Mouse (Mus musculus) adrenal gland, postnatal 36 days (tissue): ENCODE measurements around the gene Bach1. TPM values are rescaled to one million over a fixed set of nuclear protein-coding genes. Genes with fewer than 3 reads are reported as not detected.
"Not testable (repeated sequence)": the region's sequence is repeated elsewhere in the genome, so short reads cannot be mapped to it uniquely, and the experiment has no call there.

Experiments
- DNase-seq, 2 experiments: peaks; one replicate each; pipeline ENCODE4 v3.0.0; 2021; ENCODE audit warnings: mixed read lengths in 1 of 2
- total RNA-seq, 2 experiments: library from RNA; stranded (reverse); gene quantifications; 2 replicates each; pipeline ENCODE4 v1.2.3; 2021

Gene Bach1
- total RNA-seq, 2 experiments from 2014 or later = 18.6 to 31.2 TPM

- no peak for DNase-seq
These were observed 17.7 kb upstream of the Bach1 start for GRCm38 (mm10) chr16:87680912-87681634.

- no peak for DNase-seq
These were observed 16.9 kb upstream of the Bach1 start for GRCm38 (mm10) chr16:87681848-87682247.

GRCm38 (mm10) chr16:87686458-87686857 lies 12.3 kb upstream of the Bach1 start:
- DNase-seq = no peak

- no peak for DNase-seq
These were observed 11.4 kb upstream of the Bach1 start for GRCm38 (mm10) chr16:87687346-87687745.

- not testable (repeated sequence) for DNase-seq
These were observed 10.4 kb upstream of the Bach1 start for GRCm38 (mm10) chr16:87688328-87688727.

- DNase-seq = peak in 1 of 2 experiments; percentile 34
These were observed 9.9 kb upstream of the Bach1 start for GRCm38 (mm10) chr16:87688823-87689222.

GRCm38 (mm10) chr16:87689225-87689624 lies 9.5 kb upstream of the Bach1 start:
- DNase-seq = no peak

GRCm38 (mm10) chr16:87690506-87690905 lies 8.2 kb upstream of the Bach1 start:
- DNase-seq = no peak

- DNase-seq = no peak
These were observed 7.6 kb upstream of the Bach1 start for GRCm38 (mm10) chr16:87691102-87691501.

- no peak for DNase-seq
These were observed 6.2 kb upstream of the Bach1 start for GRCm38 (mm10) chr16:87692591-87692990.

- no peak for DNase-seq
These were observed 909 bp upstream of the Bach1 start for GRCm38 (mm10) chr16:87697707-87698365.

- DNase-seq = peak in 1 of 2 experiments; percentile 58
These were observed 554 bp downstream of the Bach1 start for GRCm38 (mm10) chr16:87699306-87699692.

GRCm38 (mm10) chr16:87699693-87700394 lies 1.1 kb downstream of the Bach1 start:
- DNase-seq = peak; percentile 39 to 44

- DNase-seq = no peak
These were observed 1.6 kb downstream of the Bach1 start for GRCm38 (mm10) chr16:87700395-87700765.

GRCm38 (mm10) chr16:87701891-87702290 lies 3.1 kb downstream of the Bach1 start:
- DNase-seq = no peak

GRCm38 (mm10) chr16:87702881-87703280 lies 4.1 kb downstream of the Bach1 start:
- DNase-seq = no peak

- no peak for DNase-seq
These were observed 5.5 kb downstream of the Bach1 start for GRCm38 (mm10) chr16:87704225-87704624.

GRCm38 (mm10) chr16:87705892-87706589 lies 7.3 kb downstream of the Bach1 start:
- no peak for DNase-seq

GRCm38 (mm10) chr16:87707335-87707734 lies 8.6 kb downstream of the Bach1 start:
- no peak for DNase-seq

- no peak for DNase-seq
These were observed 9.8 kb downstream of the Bach1 start for GRCm38 (mm10) chr16:87708570-87708969.

GRCm38 (mm10) chr16:87709144-87709543 lies 10.4 kb downstream of the Bach1 start:
- no peak for DNase-seq

- DNase-seq = no peak
These were observed 11.2 kb downstream of the Bach1 start for GRCm38 (mm10) chr16:87709971-87710370.

- DNase-seq = no peak
These were observed 13.2 kb downstream of the Bach1 start for GRCm38 (mm10) chr16:87711961-87712360.
